Mouse (Mus musculus): ENCODE measurements at regions not wholly inside any gene's neighbourhood (a gene's known extent, or its start where the extent isn't known, plus 50 kb on each side); places are given as distances from the start of the nearest gene placed in this dataset.

DNA sequence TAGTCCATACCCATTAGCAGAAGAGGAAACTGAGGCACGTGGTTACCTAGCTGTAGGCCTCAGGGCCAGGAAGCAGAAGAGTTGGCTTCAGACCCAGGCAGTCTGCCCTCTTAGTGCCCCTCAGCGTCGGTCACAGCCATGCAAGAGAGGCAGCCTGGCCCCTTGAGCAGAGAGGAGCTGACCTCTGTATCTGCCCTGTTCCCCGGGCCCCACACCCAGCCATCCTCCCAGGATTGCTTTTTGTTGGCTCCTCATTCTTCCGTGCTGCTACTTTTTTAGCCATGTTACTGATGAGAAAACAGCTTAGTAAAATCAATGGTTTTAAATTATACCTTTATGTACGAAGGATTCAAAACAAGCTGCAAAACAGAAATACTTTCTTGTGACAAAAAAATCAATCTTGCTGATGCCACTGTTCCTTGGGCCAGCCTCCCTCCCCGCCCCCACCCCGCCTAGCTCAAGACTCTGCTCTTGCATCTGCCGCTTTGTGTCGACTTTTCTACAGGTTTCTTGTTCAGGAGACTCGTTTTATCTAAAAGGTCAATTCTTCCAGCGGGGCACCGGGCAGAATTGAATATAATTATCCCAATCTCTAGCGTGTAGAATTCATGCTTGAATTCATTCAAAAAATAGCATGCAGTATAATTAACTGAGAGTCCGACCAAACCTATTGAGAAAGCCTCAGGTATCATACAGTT, 70.8 kb downstream of the Sall1 start:
- no peak for DNase-seq (ENCODE audit: low spot score in 2 of 2)

DNA sequence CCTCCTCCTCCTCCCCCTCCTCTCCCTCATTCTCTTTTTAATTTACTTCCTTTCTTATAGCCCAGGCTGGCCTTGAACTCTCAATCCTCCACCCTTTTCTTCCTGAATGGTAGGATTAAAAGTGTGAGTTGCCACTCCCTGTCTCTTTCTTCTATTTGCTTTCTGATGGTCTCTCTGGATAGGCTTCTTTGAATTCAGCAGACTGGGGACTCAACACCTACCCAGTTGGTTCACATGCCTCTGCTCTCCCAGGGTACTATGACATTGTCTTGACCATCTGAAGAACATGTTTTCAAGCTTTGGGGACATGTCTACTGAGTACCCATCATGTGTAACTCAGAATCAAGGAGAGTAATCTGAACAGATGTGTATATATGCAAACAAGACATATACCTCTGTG, 85.1 kb downstream of the Sall1 start:
- no peak for DNase-seq (ENCODE audit: low spot score in 2 of 2)

DNA sequence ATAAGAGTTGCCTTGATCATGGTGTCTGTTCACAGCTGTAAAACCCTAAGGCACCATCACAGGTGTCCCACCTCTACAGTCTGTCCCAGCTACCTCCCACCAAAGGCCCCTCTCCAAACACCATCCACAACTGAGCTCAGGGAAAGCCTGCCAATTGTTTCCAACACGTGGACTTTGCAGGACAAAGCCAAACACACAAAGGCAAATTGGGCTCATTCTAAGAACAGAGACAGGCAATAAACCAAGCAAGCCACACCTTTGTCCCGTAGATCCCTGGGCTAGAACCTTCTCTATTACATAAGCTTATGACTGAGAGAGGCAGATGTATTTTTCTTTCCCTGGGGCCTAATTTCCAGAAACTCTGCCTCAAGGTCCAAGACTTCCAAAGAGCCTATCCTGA, 90.8 kb downstream of the Sall1 start:
- DNase-seq (ENCODE audit: low spot score in 2 of 2): no peak

DNA sequence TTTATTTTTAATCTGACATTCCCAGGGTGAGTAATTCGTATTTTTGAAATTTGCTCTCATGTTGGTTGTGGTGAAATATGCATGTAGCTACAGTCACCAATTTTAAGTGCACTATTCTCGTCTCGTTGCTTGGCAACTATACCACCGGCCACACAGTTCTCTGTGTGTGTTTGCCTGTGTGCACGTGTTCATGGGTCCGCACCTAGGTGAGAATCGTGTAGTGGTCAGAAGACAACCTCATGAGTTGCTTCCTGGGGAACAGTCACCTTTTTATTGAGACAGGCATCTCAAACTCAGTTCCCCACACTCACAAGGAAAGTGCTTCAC, 92.2 kb downstream of the Sall1 start:
- no peak for DNase-seq (ENCODE audit: low spot score in 2 of 2)

DNA sequence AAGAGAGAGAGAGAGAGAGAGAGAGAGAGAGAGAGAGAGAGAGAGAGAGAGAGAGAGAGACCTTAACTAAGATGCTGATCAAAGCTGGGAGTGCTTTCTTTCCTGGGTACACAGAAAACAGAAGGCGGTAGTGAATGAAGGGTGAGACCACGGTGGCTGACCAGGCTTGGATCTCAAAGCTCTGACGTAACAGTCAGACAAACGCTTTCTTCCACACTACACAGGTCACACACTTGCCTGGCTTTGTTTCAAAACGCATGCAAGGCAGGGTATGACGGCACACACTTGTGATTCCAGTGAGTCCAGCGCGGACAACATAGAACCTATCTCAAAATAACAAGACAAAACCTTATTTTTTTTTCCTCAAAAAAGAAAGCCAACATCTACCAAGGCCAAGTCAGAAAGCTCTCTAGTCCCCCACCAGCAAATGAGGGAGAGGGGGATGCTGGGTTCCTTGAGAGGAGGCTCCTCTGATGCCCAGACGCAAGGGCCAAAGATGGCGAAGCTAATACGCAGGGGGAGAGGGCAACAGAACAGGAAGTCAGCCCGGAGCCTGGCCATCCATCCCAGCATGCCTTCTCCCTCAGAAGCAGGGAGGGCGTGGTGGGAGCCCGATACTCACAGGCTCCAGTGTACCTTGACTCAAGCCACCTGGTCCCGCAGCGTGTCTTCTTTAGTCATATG, 92.7 kb downstream of the Sall1 start:
- no peak for DNase-seq (ENCODE audit: low spot score in 2 of 2)

DNA sequence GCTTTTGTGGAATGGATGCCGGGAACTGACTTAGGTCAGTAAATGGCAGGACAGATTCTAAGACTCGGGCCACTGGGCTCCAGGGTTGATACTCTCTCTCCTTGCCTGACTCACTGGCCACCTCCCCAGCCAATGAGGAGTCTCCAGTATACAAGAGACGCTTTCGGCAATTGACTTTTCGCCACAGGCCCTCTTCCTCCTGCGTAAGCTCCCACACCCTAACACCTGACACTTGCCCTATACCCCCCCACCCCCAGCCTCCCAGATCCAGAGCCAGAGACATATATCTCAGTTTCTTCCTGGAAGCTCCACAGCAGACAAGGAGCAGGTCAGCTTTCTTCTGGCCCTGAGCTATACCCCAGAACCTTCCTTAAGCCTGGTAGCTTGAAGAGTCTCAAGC, 94.0 kb downstream of the Sall1 start:
- DNase-seq (ENCODE audit: low spot score in 2 of 2): no peak

DNA sequence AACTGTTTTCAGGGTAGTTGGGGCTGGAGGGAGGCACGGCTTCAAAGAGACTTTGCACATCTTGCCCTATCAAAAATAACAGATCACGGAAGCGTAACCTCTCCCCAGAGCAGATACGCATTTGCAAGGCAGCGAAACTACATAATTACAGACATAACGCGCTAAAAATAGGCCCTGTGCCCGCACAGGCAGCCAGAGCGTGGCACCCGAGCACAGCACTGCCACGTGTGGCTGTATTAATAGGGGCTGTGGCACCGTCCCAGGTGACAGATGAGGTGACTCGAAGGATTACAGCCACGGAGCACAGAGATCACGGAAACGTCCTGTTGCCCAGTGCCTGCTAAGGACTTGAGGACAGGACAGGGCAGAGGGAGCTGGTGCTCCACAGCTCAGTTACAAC, 95.0 kb downstream of the Sall1 start:
- DNase-seq (ENCODE audit: low spot score in 2 of 2): no peak

DNA sequence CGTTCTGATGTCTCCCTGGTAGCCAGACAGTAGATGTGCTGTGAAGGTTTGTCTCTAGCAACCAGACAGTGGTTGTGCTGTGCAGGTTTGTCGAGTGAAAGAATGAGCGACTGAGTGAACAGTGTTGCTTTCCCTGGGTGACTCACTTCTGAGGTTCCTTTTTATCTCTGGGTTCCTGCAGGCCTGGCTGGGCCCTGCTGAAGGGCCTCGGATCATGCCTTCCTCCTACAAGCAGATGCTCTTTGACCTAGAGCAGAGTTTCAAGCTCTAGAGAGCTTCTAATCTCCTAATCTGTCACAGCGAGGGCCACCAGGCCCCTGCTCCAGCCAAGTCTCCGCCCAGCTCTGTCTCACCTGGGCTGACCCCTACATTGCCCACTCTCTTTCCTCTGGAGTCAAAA, 95.6 kb downstream of the Sall1 start:
- no peak for DNase-seq (ENCODE audit: low spot score in 2 of 2)

DNA sequence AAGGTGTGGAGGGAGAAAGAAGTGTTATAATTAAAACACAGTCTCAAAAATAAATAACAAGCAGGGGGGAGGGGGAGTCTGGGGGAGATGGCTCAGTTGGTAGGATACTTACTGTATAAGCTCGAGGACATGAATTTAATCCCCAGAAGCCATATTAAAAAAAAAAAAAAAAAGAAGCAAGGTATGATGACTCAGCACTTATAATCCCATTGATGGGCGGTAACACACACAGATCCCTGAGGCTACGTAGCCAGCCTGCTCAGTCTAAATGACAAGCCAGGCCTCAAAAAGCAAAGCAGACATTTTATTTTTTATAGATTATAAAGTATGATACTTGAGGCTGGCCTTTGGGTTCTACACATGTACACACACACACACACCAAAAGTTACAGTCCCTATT, 96.6 kb downstream of the Sall1 start:
- DNase-seq (ENCODE audit: low spot score in 2 of 2): no peak

DNA sequence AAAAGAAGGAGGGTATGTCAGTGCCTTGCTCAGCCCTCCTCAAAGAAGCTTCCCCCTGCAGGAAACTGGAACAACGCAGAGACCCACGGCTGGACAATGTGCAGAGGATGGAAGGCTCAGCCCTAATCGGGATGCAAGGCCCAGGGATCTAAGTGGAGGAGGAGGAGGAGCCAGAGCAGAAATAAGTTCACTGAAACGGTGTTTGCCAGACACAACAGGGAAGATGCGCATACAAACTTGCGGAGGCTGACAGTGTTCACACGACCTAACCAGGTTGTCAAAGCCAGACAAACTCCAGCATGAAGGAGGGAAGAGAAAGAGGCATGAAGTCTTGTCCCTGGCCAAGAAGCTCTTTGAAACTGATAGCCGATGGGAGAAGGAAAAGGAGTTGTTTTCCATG, 98.3 kb downstream of the Sall1 start:
- no peak for DNase-seq (ENCODE audit: low spot score in 2 of 2)

DNA sequence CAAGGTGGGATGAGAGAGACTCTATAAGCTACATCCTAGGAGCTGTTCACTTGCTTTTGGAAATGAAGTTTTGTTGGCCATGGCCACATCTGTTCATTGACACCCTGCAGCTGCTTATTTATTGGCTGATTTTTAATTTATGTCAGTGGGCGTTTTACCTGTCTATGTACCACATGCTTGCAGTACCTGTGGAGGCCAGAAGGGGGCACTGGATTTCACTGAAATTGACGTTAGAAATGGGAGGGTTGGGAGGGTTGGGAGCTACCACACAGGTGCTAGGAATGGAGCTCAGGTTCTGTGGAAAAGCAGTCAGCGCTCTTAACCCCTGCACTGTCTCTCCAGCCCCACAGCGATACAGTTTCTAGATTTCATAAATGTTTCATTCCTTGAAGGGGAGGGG, 99.9 kb downstream of the Sall1 start:
- no peak for DNase-seq (ENCODE audit: low spot score in 2 of 2)

DNA sequence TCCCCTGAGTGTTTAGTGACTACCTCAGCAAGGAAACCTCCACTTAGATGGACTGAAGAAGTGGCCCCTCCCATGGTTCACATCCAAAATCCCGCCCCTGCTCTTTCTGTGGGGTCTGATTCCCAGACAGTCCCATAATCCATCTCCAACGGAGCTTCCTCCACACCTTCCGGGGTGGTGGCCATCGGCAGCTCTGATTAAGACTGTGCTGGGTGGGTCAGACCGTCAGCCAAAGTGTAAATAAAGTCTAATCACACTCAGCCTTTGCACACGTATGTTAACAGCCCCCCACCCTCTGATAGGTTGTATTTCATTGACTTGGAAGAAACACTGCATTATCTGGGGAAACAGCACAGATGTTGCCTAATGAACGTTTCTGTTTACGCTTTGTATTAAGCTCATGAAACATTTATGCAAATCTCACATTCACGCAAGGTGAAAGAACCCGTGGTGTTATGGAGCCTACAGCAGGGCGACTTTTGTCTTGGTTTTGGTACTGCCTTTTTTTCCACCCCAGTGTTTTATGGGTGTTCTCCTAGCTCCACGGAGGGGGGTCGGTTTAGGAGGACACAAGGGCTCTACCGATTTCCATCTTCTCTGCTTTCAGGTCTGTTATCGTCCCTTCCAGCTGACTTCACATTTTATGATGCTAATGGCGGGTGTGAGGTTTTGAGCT, 104.8 kb downstream of the Sall1 start:
- no peak for DNase-seq (ENCODE audit: low spot score in 2 of 2)

DNA sequence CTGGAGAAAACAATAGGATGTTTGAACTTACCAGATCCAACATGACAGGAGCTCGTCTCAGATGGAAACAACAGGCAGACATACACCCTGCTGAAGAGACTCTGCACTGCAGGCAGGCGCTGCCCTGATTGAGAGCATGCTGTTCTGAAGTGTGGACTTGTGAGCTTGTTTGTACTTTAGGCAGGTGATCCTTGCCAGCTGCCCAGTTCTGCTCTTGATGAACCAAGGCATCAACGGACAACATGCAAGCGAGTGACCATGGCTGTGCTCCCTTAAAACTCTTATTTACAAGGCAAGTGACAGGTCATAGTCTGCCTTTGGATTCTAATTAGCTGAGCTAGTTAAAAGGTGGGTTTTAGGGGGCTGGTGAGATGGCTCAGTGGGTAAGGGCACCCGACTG, 109.3 kb downstream of the Sall1 start:
- no peak for DNase-seq (ENCODE audit: low spot score in 2 of 2)

DNA sequence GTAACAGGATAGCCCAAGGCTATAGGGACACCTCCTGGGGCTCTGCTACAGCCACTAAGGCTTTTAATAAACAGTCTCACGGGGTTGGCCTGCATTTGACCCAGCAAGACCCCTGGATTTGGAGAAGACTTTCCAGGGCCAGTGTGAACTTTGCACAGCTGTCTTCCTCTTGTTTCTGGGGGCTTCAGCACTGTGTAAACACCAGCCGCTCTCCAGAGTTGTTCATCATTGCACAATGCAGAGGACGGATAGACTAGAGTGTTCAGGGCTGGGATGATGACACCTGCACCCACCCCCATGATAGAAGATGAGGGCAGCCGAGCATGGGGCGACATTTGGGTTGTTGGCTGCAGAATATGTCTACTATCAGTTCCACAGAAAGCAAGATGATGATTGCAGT, 112.9 kb downstream of the Sall1 start:
- no peak for DNase-seq (ENCODE audit: low spot score in 2 of 2)

DNA sequence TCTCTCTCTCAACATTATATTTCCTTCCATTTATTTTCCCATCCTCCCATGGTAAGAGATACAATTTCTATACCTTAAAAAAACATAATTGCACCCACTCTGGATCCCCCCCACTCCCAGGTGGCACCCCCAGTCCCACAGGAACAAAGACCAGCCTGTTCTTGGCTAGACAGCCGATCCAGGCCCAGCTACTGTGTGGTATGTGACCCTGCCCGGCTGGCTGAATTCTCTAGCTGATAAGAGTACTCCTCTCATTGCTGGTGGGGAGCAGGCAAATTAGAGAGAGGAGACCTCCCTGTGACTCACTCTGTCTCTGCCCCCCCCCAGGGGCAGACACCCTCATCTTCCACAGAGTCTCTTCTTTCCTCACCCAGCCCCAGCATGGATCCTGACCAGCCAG, 113.6 kb downstream of the Sall1 start:
- no peak for DNase-seq (ENCODE audit: low spot score in 2 of 2)

DNA sequence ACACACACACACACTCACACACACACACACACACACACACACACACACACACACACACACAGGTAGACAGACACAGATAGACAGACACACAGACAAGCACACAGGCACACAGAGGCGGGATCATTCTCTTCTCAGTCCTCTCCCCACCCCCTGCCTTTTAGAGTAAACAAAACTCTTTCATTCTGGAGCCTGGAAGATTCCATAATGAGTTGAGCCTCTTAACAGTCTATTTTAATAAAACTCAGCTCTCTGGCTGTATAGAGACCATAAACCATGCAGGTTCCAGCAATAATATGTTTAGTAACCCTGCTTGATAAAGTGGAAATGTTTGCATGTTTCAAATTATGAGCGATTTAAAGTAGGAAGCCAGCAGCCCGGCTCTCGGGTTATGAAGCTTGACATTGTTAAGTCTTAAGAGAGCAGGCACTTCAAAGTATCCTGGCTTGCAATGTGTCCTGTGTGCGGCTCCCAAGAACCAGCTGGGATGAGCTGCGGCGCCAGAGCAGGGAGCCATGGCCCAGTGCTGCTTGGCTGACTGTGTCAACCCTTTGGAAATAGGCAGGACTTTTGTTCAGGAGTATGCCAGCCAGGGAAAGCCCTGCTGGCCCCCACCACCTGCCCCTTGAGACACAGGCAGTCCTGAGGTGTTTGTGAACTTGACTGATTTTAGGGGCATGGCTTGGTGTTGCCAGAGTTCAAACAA, 115.1 kb downstream of the Sall1 start:
- no peak for DNase-seq (ENCODE audit: low spot score in 2 of 2)

DNA sequence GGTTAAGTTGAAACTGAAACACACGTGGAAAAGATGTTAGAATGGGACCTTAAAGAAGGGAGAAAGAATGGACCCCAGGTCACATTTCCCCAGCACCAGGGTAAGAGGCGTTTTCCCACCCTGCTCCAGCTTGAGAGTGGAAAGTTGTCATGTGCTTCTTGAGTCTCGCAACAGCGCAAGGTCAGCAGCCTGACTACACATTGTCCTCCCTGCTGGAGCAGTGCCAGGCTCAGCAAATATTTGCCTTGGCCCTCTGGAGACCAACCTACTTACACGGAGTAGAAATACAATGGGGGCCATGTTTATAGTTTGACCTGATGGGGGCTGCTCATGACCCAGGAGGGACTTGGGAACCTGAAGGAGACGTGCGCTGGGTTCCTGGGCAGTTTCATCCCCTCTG, 121.1 kb downstream of the Sall1 start:
- no peak for DNase-seq (ENCODE audit: low spot score in 2 of 2)

DNA sequence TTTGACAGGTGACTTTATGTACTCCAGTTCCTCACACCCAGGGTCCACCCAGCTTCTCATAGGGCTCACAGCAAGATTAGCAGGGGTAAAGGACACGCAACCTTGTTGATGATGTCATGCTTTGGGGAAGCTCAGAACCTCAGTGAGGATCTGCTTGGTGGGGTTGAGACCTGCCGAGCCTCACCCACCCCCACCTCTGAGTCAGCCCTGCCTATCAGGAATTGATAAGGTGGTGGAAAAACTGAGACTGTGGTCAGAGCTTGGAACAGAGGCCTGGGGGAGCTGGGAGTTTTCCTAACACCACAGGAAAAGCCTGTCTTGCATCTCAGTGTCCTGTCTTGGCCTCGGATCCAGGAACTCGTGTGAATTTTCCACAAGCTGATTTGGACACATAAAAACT, 122.0 kb downstream of the Sall1 start:
- DNase-seq (ENCODE audit: low spot score in 2 of 2): no peak

DNA sequence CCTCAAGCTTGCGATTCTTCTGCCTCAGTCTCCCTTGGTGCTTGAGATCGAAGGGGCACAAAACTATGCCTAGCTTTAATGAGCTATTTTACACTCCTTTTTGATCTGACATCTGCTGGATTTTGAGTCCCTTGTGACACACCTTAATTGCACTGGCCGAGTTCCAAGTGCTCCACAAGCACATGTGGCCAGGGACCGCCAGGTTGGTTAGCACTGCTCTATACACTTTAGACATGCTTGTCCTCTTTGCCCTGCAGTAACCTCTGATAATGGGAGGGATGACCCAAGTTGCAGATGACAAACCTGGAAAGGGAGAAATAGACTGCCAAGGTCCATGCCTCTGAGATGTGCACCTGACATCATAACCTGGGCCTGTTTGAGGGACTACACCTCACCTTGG, 124.7 kb downstream of the Sall1 start:
- DNase-seq (ENCODE audit: low spot score in 2 of 2): no peak

DNA sequence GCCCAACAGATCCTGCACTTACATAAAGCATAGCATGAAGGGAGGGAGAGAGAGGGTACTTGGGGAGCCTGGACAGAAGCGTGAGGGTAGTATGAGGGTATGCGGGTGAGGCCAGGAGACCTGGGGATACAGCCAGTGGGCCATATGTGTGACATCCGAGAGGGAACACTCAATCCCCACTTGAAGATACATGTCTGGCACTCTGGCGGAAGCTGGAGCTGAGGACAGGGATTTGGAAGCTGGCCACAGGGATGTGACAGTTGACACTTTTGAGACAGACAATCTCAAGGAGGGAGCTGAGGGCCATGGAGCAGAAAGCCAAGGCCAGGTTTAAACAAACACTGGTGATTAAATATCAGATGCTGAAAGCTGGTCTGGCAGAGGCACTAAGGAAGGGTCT, 127.9 kb downstream of the Sall1 start:
- DNase-seq (ENCODE audit: low spot score in 2 of 2): no peak

DNA sequence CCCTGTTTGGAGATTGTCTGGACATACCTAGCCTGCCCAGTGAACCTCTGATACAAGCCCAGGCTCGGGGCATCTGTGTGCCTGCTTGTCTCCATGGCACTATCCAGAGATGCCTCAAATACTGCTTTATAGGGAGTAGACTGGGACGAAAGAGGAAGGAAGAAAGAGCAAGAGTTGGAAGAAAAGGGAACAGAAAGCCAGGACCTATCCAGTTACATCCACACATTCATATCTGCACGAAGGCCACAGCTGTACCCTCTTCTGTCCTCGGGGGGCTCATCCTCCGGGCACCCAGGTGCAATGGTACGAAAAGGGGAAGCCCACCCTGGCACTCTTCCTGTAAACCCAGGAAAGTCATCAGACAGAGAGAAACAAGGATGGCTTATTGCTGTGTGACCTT, 129.3 kb downstream of the Sall1 start:
- no peak for DNase-seq (ENCODE audit: low spot score in 2 of 2)

DNA sequence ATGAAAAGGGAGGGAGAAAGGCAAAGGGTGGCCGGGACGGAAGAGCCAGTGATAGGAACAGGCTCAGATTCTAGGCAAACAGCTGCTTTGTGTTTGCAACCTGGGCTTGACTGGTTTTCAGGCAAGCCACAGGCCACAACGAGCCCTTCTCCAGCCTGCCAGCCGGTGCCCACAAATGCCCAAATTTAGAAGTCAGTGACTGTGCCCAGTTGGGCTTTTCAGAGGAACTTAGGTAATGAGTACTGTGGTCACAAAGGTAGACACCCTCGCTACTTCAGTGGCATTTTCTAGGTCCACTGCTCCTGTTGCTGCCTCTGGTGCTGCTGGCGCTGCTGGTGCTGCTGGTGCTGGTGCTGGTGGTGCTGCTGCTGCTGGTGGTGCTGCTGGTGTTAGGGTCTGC, 129.8 kb downstream of the Sall1 start:
- no peak for DNase-seq (ENCODE audit: low spot score in 2 of 2)

DNA sequence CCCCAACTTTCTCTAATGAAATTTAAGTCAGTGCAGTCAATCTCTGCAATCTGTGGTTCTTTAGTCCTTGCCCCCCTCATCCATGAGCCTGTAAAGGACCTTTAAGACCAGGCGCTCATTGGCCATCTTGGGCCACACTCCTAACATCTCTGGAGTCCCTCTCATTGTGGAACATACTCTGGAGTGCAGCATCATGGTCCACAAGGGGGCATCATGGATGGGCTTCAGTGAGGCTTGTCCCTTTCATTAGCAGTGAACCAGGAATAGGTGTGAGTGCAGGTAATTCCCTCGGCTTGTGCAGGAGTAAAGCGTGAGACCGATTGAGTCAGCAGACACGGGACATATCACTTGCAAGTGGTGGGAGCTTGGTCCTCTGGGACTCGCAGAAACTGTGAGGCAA, 137.7 kb downstream of the Sall1 start:
- DNase-seq (ENCODE audit: low spot score in 2 of 2): no peak

Measured in urinary bladder, postnatal 4 days (tissue).